Mouse (Mus musculus): ENCODE data around the gene Bcat1.

GRCm38 (mm10) chr6:145020553-145020952 is 55.4 kb downstream of the Bcat1 start:
- no peak for TF ChIP-seq CTCF (IDR thresholded peaks at IDR 0.05)
- TF ChIP-seq EP300 (IDR thresholded peaks at IDR 0.05; ENCODE audit: insufficient read depth, low read depth, low read length), result no peak
- no peak for TF ChIP-seq POLR2A (IDR thresholded peaks at IDR 0.05; ENCODE audit: insufficient read depth, low read depth, low read length)
